Mouse (Mus musculus) large intestine, adult 2 months (tissue): Measurements from ENCODE around the gene Ugt1a6b. TPM values are rescaled to one million over a fixed set of nuclear protein-coding genes. Genes with fewer than 3 reads are reported as not detected.
A peak's percentile ranks its signal among the peaks of the same experiment; 100 is the strongest.
"Not testable (repeated sequence)": the region's sequence is repeated elsewhere in the genome, so short reads cannot be mapped to it uniquely, and the experiment has no call there.

ENCODE experiments used
- DNase-seq: peaks from one replicate; pipeline ENCODE4 v3.0.0-alpha.2; 2012; ENCODE audit warnings: low read depth, low spot score
- WGBS: fragments of 180-500 bp; shearing (Covaris S2); methylation state at CpG from one replicate; pipeline ENCODE4 v1.1.7; 2018; 5-methylcytosine and 5-hydroxymethylcytosine counted together
- polyA plus RNA-seq: library from polyadenylated mRNA; depleted of rRNA; stranded (reverse); fragments of >200 nt; gene quantifications from 2 replicates; pipeline ENCODE4 v1.2.3, GENCODE M21; 2012

Gene Ugt1a6b
- polyA plus RNA-seq, 1 experiment = 2.2 TPM

- WGBS = 51% methylated on average over 4 of the region's 4 CpGs
- no peak for DNase-seq
Measured at GRCm38 (mm10) chr1:88218591-88218990, 115.5 kb downstream of the Ugt1a6b start.

DNA sequence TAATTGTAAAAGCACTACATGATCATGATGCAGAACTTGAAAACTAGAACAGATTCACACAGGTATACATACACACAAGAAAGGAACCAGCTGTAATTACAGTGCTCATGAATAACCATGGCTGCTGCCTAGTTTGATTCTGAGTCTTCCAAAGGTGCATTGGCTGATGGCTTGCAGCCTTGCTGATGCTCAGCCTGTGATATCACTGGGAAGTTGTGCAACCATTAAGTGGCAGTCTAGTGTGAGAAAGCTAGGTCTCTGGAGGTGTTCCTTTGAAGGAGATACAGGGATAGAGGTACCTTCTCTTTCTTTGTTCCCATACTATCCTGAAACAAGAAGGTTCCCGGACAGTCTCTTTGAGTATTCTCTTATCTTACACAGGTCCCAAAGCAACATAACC, 116.0 kb downstream of the Ugt1a6b start:
- WGBS = 18% methylated on average over 1 of the region's 1 CpGs
- DNase-seq = no peak

- peak; percentile 100 for DNase-seq
Measured at GRCm38 (mm10) chr1:88220336-88220735, 117.3 kb downstream of the Ugt1a6b start.

DNA sequence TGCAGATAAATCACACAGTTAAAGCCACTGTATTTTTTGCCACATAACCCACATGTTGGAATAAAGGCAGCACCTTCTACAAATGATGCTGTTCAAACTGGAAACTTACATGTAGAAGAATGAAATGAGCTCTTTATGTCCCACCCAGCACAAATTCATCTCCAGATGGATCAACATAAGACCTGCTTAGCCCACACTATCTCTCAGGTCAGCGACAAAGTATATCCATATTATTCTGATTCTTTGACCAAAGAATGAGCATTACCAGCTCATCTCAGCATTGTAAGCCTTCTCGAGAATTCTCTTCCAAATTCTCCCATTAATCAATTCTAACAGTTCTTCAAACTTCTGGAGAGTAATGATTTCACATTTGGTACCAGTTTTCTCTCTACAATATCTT, 119.2 kb downstream of the Ugt1a6b start:
- DNase-seq = no peak
- WGBS = 63% methylated on average over 2 of the region's 2 CpGs

DNA sequence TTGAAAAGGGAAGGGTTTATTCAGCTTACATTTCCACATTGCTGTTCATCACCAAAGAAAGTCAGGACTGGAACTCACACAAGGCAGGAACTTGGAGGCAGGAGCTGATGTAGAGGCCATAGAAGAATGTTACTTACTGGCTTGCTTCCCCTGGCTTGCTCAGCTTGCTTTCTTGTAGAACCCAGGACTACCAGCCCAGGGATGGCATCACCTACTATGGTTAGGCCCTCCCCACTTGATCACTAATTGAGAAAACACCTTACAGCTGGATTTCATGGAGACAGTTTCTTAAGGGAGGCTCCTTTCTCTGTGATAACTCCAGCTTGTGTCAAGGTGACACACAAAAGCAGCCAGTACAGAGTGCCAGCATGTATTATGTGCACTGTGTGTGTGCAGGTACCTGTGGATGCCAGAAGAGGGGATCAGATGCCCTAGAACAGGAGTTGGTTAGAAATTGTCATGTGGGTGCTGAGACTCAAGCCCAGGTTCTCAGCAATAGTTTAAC, 120.0 kb downstream of the Ugt1a6b start:
- not testable (repeated sequence) for DNase-seq

- DNase-seq = no peak
Measured at GRCm38 (mm10) chr1:88223591-88223990, 120.5 kb downstream of the Ugt1a6b start.

GRCm38 (mm10) chr1:88224029-88224776, 121.2 kb downstream of the Ugt1a6b start:
- peak; percentile 97 for DNase-seq
- whole genome bisulfite sequencing = 38% methylated on average over 2 of the region's 2 CpGs

More at GRCm38 (mm10) chr1:88223591-88223990, 120.5 kb downstream of the Ugt1a6b start:
- WGBS = 57% methylated on average over 1 of the region's 1 CpGs

DNA sequence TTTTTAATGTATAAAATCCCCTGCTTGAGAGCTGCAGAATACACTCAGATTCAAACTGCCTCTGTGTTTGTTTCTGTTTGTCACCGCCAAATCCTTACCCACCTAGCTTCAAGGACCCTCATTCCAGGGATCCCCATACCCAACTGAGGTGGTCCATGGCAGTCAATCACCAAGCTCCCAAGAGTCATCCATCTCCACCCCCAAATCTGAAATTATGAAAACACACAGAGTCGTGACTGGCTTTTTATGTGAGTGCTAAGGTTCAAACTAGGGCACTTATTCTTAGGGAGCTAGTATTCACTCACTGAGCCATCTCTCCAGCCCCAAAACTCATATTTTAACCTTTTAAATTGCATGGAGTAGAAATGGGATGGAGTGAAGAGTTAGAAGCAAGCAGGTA, 122.2 kb downstream of the Ugt1a6b start:
- 35% methylated on average over 2 of the region's 2 CpGs for WGBS
- not testable (repeated sequence) for DNase-seq

- no peak for DNase-seq
Measured at GRCm38 (mm10) chr1:88225741-88226140, 122.7 kb downstream of the Ugt1a6b start.

GRCm38 (mm10) chr1:88226670-88227379, 123.8 kb downstream of the Ugt1a6b start, which contains the start of gene Mroh2a:
Mroh2a (plus strand) TSS chr1:88226986.
- WGBS = 58% methylated on average over 5 of the region's 5 CpGs
- no peak for DNase-seq

DNA sequence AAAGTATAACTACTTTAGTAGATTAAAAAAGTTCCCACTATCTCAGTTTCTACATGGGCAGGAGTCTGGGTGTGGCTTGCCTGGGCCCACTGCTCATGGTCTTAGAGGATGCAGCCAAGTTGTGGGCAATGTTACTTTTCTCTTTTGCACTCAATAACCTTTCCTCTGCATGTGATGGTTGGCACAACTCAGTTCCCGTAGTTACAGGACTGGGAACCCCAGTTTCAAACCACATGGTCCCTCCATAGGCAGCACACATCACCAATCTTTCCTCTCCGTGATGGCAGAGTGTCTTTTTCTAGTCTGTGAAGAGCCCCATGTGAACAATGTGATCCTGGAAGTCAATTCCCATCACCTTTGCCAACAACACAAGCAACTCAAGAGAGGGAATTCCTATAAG, 124.4 kb downstream of the Ugt1a6b start:
- no peak for DNase-seq
- 59% methylated on average over 2 of the region's 2 CpGs for WGBS

DNA sequence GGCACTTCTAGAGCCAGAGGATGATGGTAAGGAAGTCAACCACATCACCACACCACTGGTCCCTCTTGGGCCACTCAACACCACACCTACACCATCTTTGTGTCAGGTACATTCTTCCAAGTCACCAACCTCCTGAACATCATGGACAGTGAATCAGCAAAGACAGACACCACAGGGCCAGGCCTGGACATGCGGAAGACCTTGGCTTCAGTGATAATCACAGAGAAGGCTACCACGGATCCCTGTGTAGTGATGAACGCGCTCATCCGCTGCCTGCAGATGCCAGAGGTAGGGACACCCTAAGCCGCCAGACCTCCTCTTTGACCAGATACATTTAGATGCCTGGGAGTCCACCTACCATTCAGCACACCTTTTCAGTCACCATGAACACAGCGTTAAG, 125.1 kb downstream of the Ugt1a6b start:
- WGBS = 74% methylated on average over 7 of the region's 7 CpGs
- DNase-seq = no peak

DNA sequence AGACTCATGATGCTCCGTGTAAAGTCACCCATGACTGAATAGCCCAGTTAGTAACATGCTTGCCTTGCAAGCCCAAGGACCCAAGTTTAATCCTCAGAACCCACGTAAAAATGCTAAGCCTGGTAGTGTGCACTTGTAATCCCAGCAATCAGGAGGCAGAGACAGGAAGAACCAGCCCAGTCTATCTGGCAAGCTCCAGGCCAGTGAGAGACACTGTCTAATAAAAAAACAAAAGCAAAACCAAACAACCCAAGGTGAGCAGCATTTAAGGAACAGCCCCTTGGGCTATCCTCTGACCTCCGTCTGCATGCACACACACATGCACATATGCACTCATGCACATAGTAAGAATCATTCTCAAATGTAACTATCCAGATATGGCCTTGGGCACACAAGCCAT, 126.5 kb downstream of the Ugt1a6b start:
- DNase-seq = no peak
- 84% methylated on average over 3 of the region's 3 CpGs for WGBS

- DNase-seq = no peak
- WGBS = 89% methylated on average over 5 of the region's 5 CpGs
Measured at GRCm38 (mm10) chr1:88229986-88230385, 126.9 kb downstream of the Ugt1a6b start.

GRCm38 (mm10) chr1:88230421-88230820, 127.4 kb downstream of the Ugt1a6b start:
- 76% methylated on average over 7 of the region's 7 CpGs for WGBS
- DNase-seq = no peak

DNA sequence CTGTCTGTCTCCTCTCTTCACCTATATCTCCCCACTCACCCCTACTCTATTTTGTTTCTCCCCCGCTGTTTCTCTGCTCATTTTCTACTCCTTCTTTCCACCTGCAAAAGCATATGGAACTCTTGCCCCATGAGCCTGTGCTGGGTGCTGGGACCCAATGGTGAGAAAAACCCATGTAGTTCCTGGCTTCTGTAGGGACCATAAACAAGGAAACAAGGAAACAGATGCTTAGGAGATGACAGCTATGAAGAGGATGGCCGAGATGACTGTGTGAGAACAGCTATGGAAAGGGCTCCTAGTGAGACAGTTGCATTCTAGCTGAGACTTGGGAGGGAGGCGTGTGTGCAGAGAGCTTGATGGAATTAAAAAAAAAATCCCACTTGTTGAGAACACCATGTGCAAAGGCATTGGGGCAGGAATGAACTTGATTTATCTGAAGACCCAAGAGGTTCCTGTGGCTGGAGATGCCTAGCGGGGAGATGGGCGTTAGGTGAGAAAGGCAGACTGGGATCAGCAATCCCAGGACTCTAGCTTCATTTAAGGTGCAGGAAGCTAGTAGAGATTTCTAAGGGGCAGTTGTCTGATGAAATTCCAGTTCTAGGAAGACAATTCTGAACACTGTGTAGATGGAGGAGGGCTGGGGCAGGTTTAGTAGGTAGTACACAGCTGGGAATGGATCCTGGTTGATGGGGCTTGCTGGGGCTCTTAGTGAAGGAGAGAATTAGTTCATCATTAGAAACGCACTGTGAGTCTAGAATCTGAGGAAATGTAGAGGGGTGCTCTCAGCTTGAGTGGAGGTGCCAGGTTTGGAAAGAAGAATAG, 128.1 kb downstream of the Ugt1a6b start:
- WGBS = 79% methylated on average over 6 of the region's 6 CpGs
- DNase-seq = no peak

- no peak for DNase-seq
- WGBS = 66% methylated on average over 7 of the region's 7 CpGs
Measured at GRCm38 (mm10) chr1:88231803-88232499, 128.9 kb downstream of the Ugt1a6b start.

DNA sequence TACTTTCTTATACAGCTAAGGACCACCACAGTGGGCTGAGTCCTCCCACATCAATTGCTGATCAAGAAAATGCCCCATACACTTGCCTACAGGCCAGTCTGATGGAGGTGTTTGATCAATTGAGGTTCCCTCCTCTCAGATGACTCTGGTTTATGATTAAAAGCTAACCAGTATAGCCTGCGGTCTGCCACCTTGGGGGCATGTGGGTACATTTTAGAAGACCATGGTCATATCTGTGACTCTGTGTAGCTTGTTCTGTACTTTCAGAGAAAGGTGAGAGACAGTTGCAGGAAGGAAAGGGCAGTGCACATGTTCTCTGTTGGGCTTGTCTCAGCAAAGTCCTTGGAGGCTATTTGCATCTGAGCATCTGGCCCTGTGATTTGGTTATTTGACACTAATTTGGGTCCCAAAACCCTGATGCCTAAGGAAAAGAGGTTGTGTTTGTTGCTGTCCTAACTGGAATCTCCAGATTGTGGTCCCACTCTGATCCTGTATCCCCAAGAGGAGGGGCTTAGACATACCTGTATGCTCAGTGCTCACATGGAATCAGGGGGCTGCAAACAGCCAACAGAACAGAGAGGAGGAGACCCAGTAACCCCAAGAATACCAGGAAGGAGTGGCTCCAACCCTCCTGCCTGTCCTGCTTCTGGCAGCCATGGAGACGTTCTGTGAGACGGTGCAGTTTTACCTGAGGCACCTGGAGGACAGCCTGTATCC, 129.8 kb downstream of the Ugt1a6b start:
- DNase-seq = no peak
- 48% methylated on average over 3 of the region's 3 CpGs for WGBS
